Mouse (Mus musculus): ENCODE results near the gene Ipo5.

DNA sequence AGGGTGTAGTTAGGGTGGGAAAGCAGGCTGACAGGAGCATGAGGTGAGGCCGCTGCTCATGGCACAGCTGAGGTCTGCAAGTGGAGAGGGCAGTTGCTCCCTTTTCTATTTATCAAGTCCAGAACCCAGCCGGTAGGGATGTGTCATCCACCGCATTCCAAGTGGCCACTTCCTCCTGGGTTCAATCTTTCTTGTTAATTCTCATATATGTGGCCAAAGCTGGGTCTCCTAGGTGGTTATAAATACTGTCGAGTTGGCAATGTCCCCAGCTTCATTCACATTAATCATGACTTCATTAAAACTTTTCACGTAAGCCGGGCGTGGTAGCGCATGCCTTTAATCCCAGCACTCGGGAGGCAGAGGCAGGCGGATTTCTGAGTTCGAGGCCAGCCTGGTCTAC lies 22.3 kb upstream of the Ipo5 start:
- TF ChIP-seq HCFC1 (IDR thresholded peaks at IDR 0.05; ENCODE audit: borderline replicate concordance, insufficient read depth, low read length) (no peak), CHD2 (IDR thresholded peaks at IDR 0.05; ENCODE audit: low read depth, low read length) (no peak), ZC3H11A (IDR thresholded peaks at IDR 0.05; ENCODE audit: borderline replicate concordance, low read depth, low read length) (no peak), ZNF384 (IDR thresholded peaks at IDR 0.05; ENCODE audit: low read depth, low read length) (no peak)
